Mouse (Mus musculus): Measurements from ENCODE around the gene Rpl21. TPM values are rescaled to one million over a fixed set of nuclear protein-coding genes. Genes with fewer than 3 reads are reported as not detected.

Rpl21 gene
- total and polyA plus RNA-seq, 3 experiments, result 388 to 2,344 (median 1,729) TPM

GRCm38 (mm10) chr5:146858772-146859171 lies 26.1 kb downstream of the Rpl21 start:
- TF ChIP-seq GATA1 (IDR thresholded peaks at IDR 0.05; ENCODE audit: borderline replicate concordance, low read length), result no peak
- no peak for TF ChIP-seq GATA2 (IDR thresholded peaks at IDR 0.05; ENCODE audit: borderline replicate concordance, low read depth, low read length)
- no peak for TF ChIP-seq CTCF (IDR thresholded peaks at IDR 0.05; ENCODE audit: low read depth, low read length)
- TF ChIP-seq TAL1 (conservative IDR thresholded peaks at IDR 0.05; ENCODE audit: low read depth, low read length), result no peak
- no peak for TF ChIP-seq POLR2AphosphoS5 (IDR thresholded peaks at IDR 0.05; ENCODE audit: insufficient replicate concordance, low read depth, low read length)
- Histone ChIP-seq H3K4me1 (ENCODE audit: insufficient read depth, low read depth, low read length) (peaks cover 32% of the 10 kb centered on the region), H3K36me3 (replicated peaks) (no peaks in the 10 kb centered on the region), H3K27me3 (ENCODE audit: insufficient read depth, low read length) (peaks cover 2% of the 10 kb centered on the region; the same call in 1 of the 2 replicates), H3K9me3 (replicated peaks) (peaks cover 6% of the 10 kb centered on the region; the same call in 1 of the 2 replicates), H3K4me3 (ENCODE audit: low read depth, low read length) (no peak overlapping the region)
- DNase-seq (ENCODE audit: low spot score) (no peak), ATAC-seq (ENCODE audit: extremely low read depth, insufficient number of reproducible peaks, low FRiP score, poor library complexity, severe bottlenecking) (no peak)

GRCm38 (mm10) chr5:146859246-146859645 lies 26.6 kb downstream of the Rpl21 start:
- H3K9me3 ChIP-seq (replicated peaks), result peaks cover 6% of the 10 kb centered on the region; the same call in 1 of the 2 replicates
- H3K4me1 ChIP-seq (ENCODE audit: insufficient read depth, low read depth, low read length), result peaks cover 36% of the 10 kb centered on the region
- no peak for TF ChIP-seq GATA2 (IDR thresholded peaks at IDR 0.05; ENCODE audit: borderline replicate concordance, low read depth, low read length)
- no peak for TF ChIP-seq TAL1 (conservative IDR thresholded peaks at IDR 0.05; ENCODE audit: low read depth, low read length)
- no peak for TF ChIP-seq CTCF (IDR thresholded peaks at IDR 0.05; ENCODE audit: low read depth, low read length)
- TF ChIP-seq POLR2AphosphoS5 (IDR thresholded peaks at IDR 0.05; ENCODE audit: insufficient replicate concordance, low read depth, low read length), result no peak
- no peak for TF ChIP-seq GATA1 (IDR thresholded peaks at IDR 0.05; ENCODE audit: borderline replicate concordance, low read length)
- ATAC-seq (ENCODE audit: extremely low read depth, insufficient number of reproducible peaks, low FRiP score, poor library complexity, severe bottlenecking) (no peak), DNase-seq (ENCODE audit: low spot score) (no peak)
- no peaks in the 10 kb centered on the region for H3K36me3 ChIP-seq (replicated peaks)
- H3K4me3 ChIP-seq (ENCODE audit: low read depth, low read length), result no peak overlapping the region
- H3K27me3 ChIP-seq (ENCODE audit: insufficient read depth, low read length), result peaks cover 2% of the 10 kb centered on the region; the same call in 1 of the 2 replicates

GRCm38 (mm10) chr5:146860222-146860998 lies 27.7 kb downstream of the Rpl21 start:
- TF ChIP-seq GATA2 (IDR thresholded peaks at IDR 0.05; ENCODE audit: borderline replicate concordance, low read depth, low read length) (no peak), POLR2AphosphoS5 (IDR thresholded peaks at IDR 0.05; ENCODE audit: insufficient replicate concordance, low read depth, low read length) (no peak), TAL1 (conservative IDR thresholded peaks at IDR 0.05; ENCODE audit: low read depth, low read length) (no peak), GATA1 (IDR thresholded peaks at IDR 0.05; ENCODE audit: borderline replicate concordance, low read length) (no peak), CTCF (IDR thresholded peaks at IDR 0.05; ENCODE audit: low read depth, low read length) (no peak)
- Histone ChIP-seq H3K9me3 (replicated peaks) (peaks cover 13% of the 10 kb centered on the region), H3K27me3 (ENCODE audit: insufficient read depth, low read length) (no peaks in the 10 kb centered on the region; the same call in 1 of the 2 replicates), H3K4me1 (ENCODE audit: insufficient read depth, low read depth, low read length) (peaks cover 39% of the 10 kb centered on the region), H3K36me3 (replicated peaks) (no peaks in the 10 kb centered on the region), H3K4me3 (ENCODE audit: low read depth, low read length) (no peak overlapping the region; the same call in 1 of the 2 replicates)
- DNase-seq (ENCODE audit: low spot score), result no peak
- peak; percentile 11; the same call in 1 of the 2 replicates for ATAC-seq (ENCODE audit: extremely low read depth, insufficient number of reproducible peaks, low FRiP score, poor library complexity, severe bottlenecking)

GRCm38 (mm10) chr5:146861588-146861987 lies 28.9 kb downstream of the Rpl21 start:
- Histone ChIP-seq H3K4me1 (ENCODE audit: insufficient read depth, low read depth, low read length) (peaks cover 51% of the 10 kb centered on the region), H3K4me3 (ENCODE audit: low read depth, low read length) (no peak overlapping the region), H3K9me3 (replicated peaks) (peaks cover 6% of the 10 kb centered on the region), H3K36me3 (replicated peaks) (no peaks in the 10 kb centered on the region), H3K27me3 (ENCODE audit: insufficient read depth, low read length) (no peaks in the 10 kb centered on the region; the same call in 1 of the 2 replicates)
- TF ChIP-seq GATA2 (IDR thresholded peaks at IDR 0.05; ENCODE audit: borderline replicate concordance, low read depth, low read length), result no peak
- TF ChIP-seq CTCF (IDR thresholded peaks at IDR 0.05; ENCODE audit: low read depth, low read length), result no peak
- TF ChIP-seq TAL1 (conservative IDR thresholded peaks at IDR 0.05; ENCODE audit: low read depth, low read length), result no peak
- TF ChIP-seq POLR2AphosphoS5 (IDR thresholded peaks at IDR 0.05; ENCODE audit: insufficient replicate concordance, low read depth, low read length), result no peak
- no peak for TF ChIP-seq GATA1 (IDR thresholded peaks at IDR 0.05; ENCODE audit: borderline replicate concordance, low read length)
- ATAC-seq (ENCODE audit: extremely low read depth, insufficient number of reproducible peaks, low FRiP score, poor library complexity, severe bottlenecking) (peak; percentile 28; the same call in 1 of the 2 replicates), DNase-seq (ENCODE audit: low spot score) (no peak)

- Histone ChIP-seq H3K27me3 (ENCODE audit: insufficient read depth, low read length) (no peaks in the 10 kb centered on the region), H3K9me3 (replicated peaks) (peaks cover 12% of the 10 kb centered on the region), H3K36me3 (replicated peaks) (no peaks in the 10 kb centered on the region), H3K4me3 (ENCODE audit: low read depth, low read length) (no peak overlapping the region), H3K4me1 (ENCODE audit: insufficient read depth, low read depth, low read length) (peaks cover 61% of the 10 kb centered on the region)
- DNase-seq (ENCODE audit: low spot score), result no peak
- no peak for TF ChIP-seq CTCF (IDR thresholded peaks at IDR 0.05; ENCODE audit: low read depth, low read length)
- no peak for TF ChIP-seq GATA1 (IDR thresholded peaks at IDR 0.05; ENCODE audit: borderline replicate concordance, low read length)
- TF ChIP-seq TAL1 (conservative IDR thresholded peaks at IDR 0.05; ENCODE audit: low read depth, low read length), result no peak
- no peak for TF ChIP-seq POLR2AphosphoS5 (IDR thresholded peaks at IDR 0.05; ENCODE audit: insufficient replicate concordance, low read depth, low read length)
- no peak for TF ChIP-seq GATA2 (IDR thresholded peaks at IDR 0.05; ENCODE audit: borderline replicate concordance, low read depth, low read length)
- ATAC-seq (ENCODE audit: extremely low read depth, insufficient number of reproducible peaks, low FRiP score, poor library complexity, severe bottlenecking), result no peak
These were observed 32.8 kb downstream of the Rpl21 start for GRCm38 (mm10) chr5:146865511-146865910.

GRCm38 (mm10) chr5:146866277-146866676 lies 33.6 kb downstream of the Rpl21 start:
- no peak for DNase-seq (ENCODE audit: low spot score)
- 0 out of 2 replicates have a peak, but pooled peaks have one; percentile 19 for ATAC-seq (ENCODE audit: extremely low read depth, insufficient number of reproducible peaks, low FRiP score, poor library complexity, severe bottlenecking)
- 0 out of 2 replicates have a peak, but pooled peaks have one; percentile 21 for TF ChIP-seq TAL1 (conservative IDR thresholded peaks at IDR 0.05; ENCODE audit: low read depth, low read length)
- no peak for TF ChIP-seq CTCF (IDR thresholded peaks at IDR 0.05; ENCODE audit: low read depth, low read length)
- TF ChIP-seq GATA2 (IDR thresholded peaks at IDR 0.05; ENCODE audit: borderline replicate concordance, low read depth, low read length), result no peak
- TF ChIP-seq POLR2AphosphoS5 (IDR thresholded peaks at IDR 0.05; ENCODE audit: insufficient replicate concordance, low read depth, low read length), result no peak
- no peak for TF ChIP-seq GATA1 (IDR thresholded peaks at IDR 0.05; ENCODE audit: borderline replicate concordance, low read length)
- Histone ChIP-seq H3K36me3 (replicated peaks) (no peaks in the 10 kb centered on the region), H3K9me3 (replicated peaks) (peaks cover 14% of the 10 kb centered on the region), H3K27me3 (ENCODE audit: insufficient read depth, low read length) (no peaks in the 10 kb centered on the region), H3K4me1 (ENCODE audit: insufficient read depth, low read depth, low read length) (peaks cover 54% of the 10 kb centered on the region), H3K4me3 (ENCODE audit: low read depth, low read length) (no peak overlapping the region; the same call in 1 of the 2 replicates)

Measured in G1E (cell line).